Mouse (Mus musculus): Measurements from ENCODE around the gene Park7.

Gene Park7

GRCm38 (mm10) chr4:150849964-150850363 is 64.3 kb downstream of the Park7 start:
- DNase-seq (ENCODE audit: low spot score in 2 of 2) = no peak

Measured in right cerebral cortex, postnatal 10 days (tissue).